Mouse (Mus musculus) midbrain, embryonic 12.5 days (tissue): Measurements from ENCODE around the gene Zfp316. TPM values are rescaled to one million over a fixed set of nuclear protein-coding genes. Genes with fewer than 3 reads are reported as not detected.

Source experiments
- ATAC-seq: fragments of 200-750 bp; cut with Nextera tagmentation; 2 replicates; pipeline ENCODE4 v1.8.0; 2017; ENCODE audit warnings: low read depth, moderate TSS enrichment, moderate library complexity; ENCODE audit not compliant: low FRiP score
- H3K27ac ChIP-seq: fragments of 300-500 bp; sonication (generic); replicated peaks from 2 replicates; pipeline ENCODE4 v1.5.1; 2016; ENCODE audit warnings: mild to moderate bottlenecking
- H3K27me3 ChIP-seq: fragments of 300-500 bp; sonication (generic); 2 replicates; pipeline ENCODE4 v1.6.1; 2016; ENCODE audit warnings: mild to moderate bottlenecking
- H3K36me3 ChIP-seq: fragments of 300-500 bp; sonication (generic); 2 replicates; pipeline ENCODE4 v1.6.1; 2016
- H3K4me1 ChIP-seq: fragments of 300-500 bp; sonication (generic); 2 replicates; pipeline ENCODE4 v1.6.1; 2016
- H3K4me2 ChIP-seq: fragments of 300-500 bp; sonication (generic); replicated peaks from 2 replicates; pipeline ENCODE4 v1.6.1; 2016; ENCODE audit warnings: mild to moderate bottlenecking, moderate library complexity
- H3K4me3 ChIP-seq: fragments of 300-500 bp; sonication (generic); 2 replicates; pipeline ENCODE4 v1.5.1; 2016; ENCODE audit warnings: mild to moderate bottlenecking
- H3K9ac ChIP-seq: fragments of 300-500 bp; sonication (generic); replicated peaks from 2 replicates; pipeline ENCODE4 v1.6.1; 2016; ENCODE audit warnings: mild to moderate bottlenecking, moderate library complexity
- H3K9me3 ChIP-seq: fragments of 300-500 bp; sonication (generic); 2 replicates; pipeline ENCODE4 v1.6.1; 2016; ENCODE audit warnings: mild to moderate bottlenecking
- WGBS: fragments of 180-500 bp; shearing (Covaris S2); methylation state at CpG from one replicate; pipeline ENCODE4 v1.1.7; 2016; 5-methylcytosine and 5-hydroxymethylcytosine counted together
- polyA plus RNA-seq: library from polyadenylated mRNA; unstranded; fragments of >200 nt; fragmentation: Nextera tagmentation; extraction: Ambion mirVana; gene quantifications from 2 replicates; pipeline ENCODE4 v1.2.1, GENCODE M21; 2016

The Zfp316 gene
- polyA plus RNA-seq, 1 experiment from 2014 or later, result 17.9 TPM

DNA sequence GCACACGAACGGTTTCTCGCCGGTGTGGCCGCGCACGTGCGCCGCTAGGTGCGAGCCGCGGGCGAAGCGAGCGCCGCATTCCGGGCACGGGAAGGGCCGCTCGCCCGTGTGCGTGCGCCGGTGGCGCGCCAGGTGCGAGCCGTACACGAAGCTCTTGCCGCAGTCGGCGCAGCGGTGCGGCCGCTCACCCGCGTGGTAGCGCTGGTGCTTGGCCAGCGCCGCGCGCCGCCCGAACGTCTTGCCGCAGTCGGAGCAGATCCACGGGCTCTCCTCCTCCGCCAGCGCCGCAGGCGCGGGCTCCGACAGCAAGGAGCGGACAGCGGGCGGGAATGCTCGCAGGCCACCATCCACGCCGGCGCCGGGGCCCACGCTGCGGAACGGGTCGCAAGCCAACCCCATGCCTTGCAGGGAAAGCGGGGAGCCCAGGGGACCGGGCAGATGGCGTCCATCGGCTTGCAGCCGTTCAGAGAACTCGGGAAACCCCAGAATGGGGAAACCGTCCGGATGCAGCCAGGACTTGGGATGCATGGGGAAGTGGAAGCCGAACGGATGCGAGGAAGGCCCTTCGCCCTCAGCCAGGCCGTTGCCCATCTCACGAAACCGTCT lies 15.8 kb downstream of the Zfp316 start:
- WGBS, result 4% methylated on average over 80 of the region's 81 CpGs
- Histone ChIP-seq H3K4me1 (peaks cover 23% of the 10 kb centered on the region), H3K27me3 (peaks cover 82% of the 10 kb centered on the region), H3K4me2 (peak overlapping the region; percentile 60), H3K9ac (peak overlapping the region; percentile 47), H3K4me3 (peak overlapping the region; percentile 41), H3K27ac (no peak overlapping the region), H3K36me3 (peaks cover 70% of the 10 kb centered on the region), H3K9me3 (no peaks in the 10 kb centered on the region)
- ATAC-seq, result no peak

DNA sequence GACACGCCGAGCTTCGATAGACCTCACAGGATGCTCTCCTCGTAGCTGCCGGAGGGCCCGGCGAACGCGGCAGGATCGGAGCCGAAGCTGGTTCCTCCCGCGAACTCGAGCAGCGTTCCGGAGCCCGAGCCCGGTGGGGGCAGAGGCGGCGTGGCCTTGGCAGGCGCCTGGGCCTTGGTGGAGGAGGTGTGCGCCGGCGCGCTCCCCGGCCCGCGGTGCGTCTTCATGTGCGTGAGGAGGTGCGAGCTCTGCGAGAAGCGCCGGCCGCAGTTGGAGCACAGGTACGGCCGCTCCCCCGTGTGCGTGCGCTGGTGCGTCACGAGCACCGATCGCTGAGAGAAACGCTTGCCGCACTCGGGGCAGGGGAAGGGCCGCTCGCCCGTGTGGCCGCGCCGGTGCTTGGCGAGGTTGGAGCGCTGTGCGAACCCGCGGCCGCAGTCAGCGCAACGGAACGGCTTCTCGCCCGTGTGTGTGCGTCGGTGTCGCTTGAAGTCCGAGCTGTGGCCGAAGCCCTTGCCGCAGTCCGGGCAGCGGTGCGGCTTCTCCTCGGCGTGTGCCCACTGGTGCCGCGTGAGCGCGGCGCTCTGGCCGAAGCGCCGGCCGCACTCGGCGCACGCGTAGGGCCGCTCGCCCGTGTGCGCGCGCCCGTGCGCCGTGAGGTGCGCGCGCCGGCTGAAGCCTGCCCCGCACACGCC lies 16.5 kb downstream of the Zfp316 start:
- Histone ChIP-seq H3K36me3 (peaks cover 69% of the 10 kb centered on the region), H3K4me3 (peak overlapping the region; percentile 41), H3K9ac (peak overlapping the region; percentile 47), H3K9me3 (no peaks in the 10 kb centered on the region), H3K4me1 (peaks cover 23% of the 10 kb centered on the region), H3K27me3 (peaks cover 78% of the 10 kb centered on the region), H3K4me2 (peak overlapping the region; percentile 60), H3K27ac (no peak overlapping the region)
- WGBS, result 2% methylated on average over 99 of the region's 103 CpGs
- ATAC-seq, result peak; percentile 20; the same call in 1 of the 2 replicates

DNA sequence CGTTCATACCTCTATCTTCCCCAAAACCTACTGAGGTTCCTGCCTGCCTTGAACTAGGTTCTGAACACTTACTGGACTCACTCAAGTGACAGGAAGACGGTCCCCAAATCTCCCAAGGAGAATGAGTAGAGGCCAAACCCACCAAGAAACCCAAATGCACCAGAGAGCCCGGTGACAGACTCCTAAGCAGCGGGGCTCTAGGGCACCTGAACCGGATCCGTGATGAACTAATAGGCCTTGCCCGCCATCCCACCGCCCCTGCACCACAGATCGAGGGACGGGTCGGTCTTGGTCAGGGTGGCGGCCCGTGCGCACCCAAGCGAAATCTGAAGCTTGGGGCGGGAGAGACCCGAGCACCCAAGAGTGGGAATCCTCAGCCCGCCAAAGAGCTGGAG lies 17.0 kb downstream of the Zfp316 start:
- Histone ChIP-seq H3K4me2 (no peak overlapping the region), H3K4me3 (peak overlapping the region; percentile 41), H3K4me1 (peaks cover 23% of the 10 kb centered on the region), H3K27ac (no peak overlapping the region), H3K9me3 (no peaks in the 10 kb centered on the region), H3K36me3 (peaks cover 72% of the 10 kb centered on the region), H3K9ac (no peak overlapping the region), H3K27me3 (peaks cover 72% of the 10 kb centered on the region)
- ATAC-seq, result no peak
- 24% methylated on average over 18 of the region's 18 CpGs for WGBS

DNA sequence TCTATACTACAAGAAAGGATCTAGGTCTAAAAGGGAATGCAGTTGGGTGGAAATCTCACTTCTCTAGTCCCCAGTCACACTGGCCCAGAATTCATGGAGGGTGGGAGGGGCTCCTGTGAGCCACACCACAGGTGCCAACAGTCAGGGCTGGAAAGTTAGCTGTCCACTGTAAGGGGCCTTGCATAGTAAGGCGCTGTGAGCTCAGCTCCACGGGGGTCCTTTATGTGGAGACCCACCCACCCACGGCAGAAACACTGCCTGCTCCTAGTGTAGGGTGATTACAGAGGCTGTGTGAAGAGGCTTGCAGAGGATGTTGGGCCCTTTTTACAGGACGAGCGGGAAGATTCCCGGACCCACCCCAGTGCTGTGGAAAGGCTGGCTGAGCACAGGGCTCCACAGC lies 17.8 kb downstream of the Zfp316 start:
- H3K27me3 ChIP-seq, result peaks cover 65% of the 10 kb centered on the region
- peak; percentile 32; the same call in 1 of the 2 replicates for ATAC-seq
- H3K36me3 ChIP-seq, result peaks cover 76% of the 10 kb centered on the region
- peaks cover 23% of the 10 kb centered on the region for H3K4me1 ChIP-seq
- no peak overlapping the region for H3K27ac ChIP-seq
- no peak overlapping the region for H3K4me2 ChIP-seq
- 48% methylated on average over 6 of the region's 6 CpGs for WGBS
- no peaks in the 10 kb centered on the region for H3K9me3 ChIP-seq
- H3K4me3 ChIP-seq, result no peak overlapping the region
- H3K9ac ChIP-seq, result no peak overlapping the region

DNA sequence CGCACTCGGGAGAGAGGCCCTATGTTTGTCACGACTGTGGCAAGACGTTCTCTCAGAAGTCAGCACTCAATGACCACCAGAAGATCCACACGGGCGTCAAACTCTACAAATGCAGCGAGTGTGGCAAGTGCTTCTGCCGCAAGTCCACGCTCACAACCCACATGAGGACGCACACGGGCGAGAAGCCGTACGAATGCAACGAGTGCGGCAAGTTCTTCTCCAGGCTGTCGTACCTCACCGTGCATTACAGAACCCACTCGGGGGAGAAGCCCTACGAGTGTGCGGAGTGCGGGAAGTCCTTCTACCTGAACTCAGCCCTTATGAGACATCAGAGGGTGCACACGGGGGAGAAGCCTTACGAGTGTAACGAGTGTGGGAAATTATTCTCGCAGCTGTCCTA lies 24.9 kb downstream of the Zfp316 start:
- H3K4me3 ChIP-seq, result no peak overlapping the region
- H3K36me3 ChIP-seq, result peaks cover 93% of the 10 kb centered on the region
- no peak for ATAC-seq
- no peaks in the 10 kb centered on the region for H3K9me3 ChIP-seq
- no peak overlapping the region for H3K27ac ChIP-seq
- no peaks in the 10 kb centered on the region for H3K27me3 ChIP-seq
- 97% methylated on average over 26 of the region's 26 CpGs for WGBS
- H3K9ac ChIP-seq, result no peak overlapping the region
- H3K4me2 ChIP-seq, result no peak overlapping the region
- no peaks in the 10 kb centered on the region for H3K4me1 ChIP-seq

DNA sequence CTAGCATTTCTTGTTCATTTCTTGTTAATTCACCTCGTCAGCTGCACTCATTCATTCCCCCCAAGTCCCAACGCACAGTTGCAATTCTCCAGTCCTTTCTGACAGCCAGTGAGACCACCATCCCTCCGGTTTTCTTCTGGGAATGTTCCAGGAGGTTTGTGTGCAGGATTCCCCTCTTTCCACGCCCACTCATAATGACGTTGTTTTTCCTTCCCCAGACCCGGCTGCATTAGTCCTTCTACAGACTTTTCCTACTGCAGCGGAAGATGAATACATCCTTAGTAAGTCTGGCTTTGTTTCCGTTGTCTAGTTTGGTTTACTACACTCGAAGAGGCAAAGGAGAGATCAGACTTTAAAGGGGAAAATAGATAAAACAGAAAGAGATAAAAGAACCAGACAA lies 33.8 kb downstream of the Zfp316 start:
- peaks cover 20% of the 10 kb centered on the region for H3K36me3 ChIP-seq
- peak overlapping the region; percentile 69 for H3K4me3 ChIP-seq
- H3K27ac ChIP-seq, result no peak overlapping the region
- peak overlapping the region; percentile 89 for H3K4me2 ChIP-seq
- peak overlapping the region; percentile 89 for H3K9ac ChIP-seq
- no peaks in the 10 kb centered on the region for H3K9me3 ChIP-seq
- ATAC-seq, result no peak
- peaks cover 17% of the 10 kb centered on the region for H3K4me1 ChIP-seq
- H3K27me3 ChIP-seq, result no peaks in the 10 kb centered on the region
- 56% methylated on average over 9 of the region's 9 CpGs for WGBS

DNA sequence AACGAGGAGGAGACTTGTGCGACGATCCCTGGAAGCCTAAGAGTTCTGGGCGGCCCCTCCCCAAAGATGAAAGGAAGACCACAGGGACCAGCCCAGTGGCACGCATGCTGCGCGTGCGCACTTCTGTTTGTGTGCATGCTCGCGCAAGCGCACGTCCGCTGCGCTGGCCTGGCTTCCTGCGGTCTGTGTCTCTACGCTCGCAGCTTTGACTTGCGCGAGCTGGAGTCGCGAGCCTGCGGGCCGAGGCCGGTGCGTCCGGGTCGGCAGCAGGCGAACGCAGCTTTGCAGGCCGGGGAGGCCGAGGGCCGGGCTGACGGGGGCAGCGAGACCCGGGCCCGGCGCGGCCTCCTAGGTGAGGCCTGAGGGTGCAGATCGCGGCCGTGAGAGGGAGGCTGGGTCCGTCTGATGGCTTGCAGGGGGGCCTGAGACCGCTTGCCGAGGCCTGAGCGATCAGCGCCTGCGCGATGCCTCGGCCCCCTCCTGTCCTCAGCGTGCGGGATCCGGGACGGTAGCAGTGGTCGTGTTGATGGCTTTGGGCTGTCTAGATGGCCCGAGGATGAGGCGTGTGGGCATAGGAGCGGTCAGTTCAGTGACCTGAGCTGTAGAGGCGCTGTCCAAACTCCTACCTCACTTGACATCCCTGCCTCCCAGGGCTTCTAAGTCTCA lies 34.7 kb downstream of the Zfp316 start, which contains the start of gene Zfp12:
TSS of gene Zfp12 (plus strand) at position 136 of the 666 bp plus-strand sequence.
- H3K4me3 ChIP-seq, result peak within 1 kb of the TSS; percentile 69
- H3K36me3 ChIP-seq, result peaks cover 11% of the 10 kb centered on the region
- peaks cover 17% of the 10 kb centered on the region for H3K4me1 ChIP-seq
- H3K9me3 ChIP-seq, result no peaks in the 10 kb centered on the region
- peak within 1 kb of the TSS; percentile 96 for H3K27ac ChIP-seq
- peak within 1 kb of the TSS; percentile 89 for H3K9ac ChIP-seq
- no peaks in the 10 kb centered on the region; the same call in 1 of the 2 replicates for H3K27me3 ChIP-seq
- WGBS, result under 1% methylated on average over 58 of the region's 58 CpGs
- H3K4me2 ChIP-seq, result peak within 1 kb of the TSS; percentile 89
- ATAC-seq, result peak; percentile 98

DNA sequence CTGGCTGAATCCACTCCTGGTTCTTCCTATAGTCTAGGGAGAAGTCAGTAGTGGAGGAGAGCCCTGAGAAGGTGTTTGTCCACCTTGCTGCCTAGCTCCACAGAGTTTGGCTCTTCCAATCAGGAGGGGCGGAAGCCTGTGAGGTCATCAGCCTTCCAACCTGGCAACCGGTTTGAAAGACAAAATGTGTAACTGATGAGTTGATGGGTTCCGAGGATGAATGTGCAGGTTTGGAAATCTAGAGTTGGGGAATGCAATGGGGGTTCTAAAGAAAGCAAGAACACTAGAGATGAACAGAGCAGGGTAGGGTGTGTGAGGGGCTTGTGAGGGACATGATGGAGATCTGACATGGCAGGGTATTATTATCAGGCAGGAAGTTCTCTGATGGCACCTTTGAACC lies 43.0 kb downstream of the Zfp316 start, which contains the start of gene Spdye4a:
TSS of gene Spdye4a (minus strand) at position 101 of the 400 bp plus-strand sequence.
- H3K27ac ChIP-seq, result no peak within 1 kb of the TSS
- H3K27me3 ChIP-seq, result no peaks in the 10 kb centered on the region; the same call in 1 of the 2 replicates
- no peak for ATAC-seq
- H3K9me3 ChIP-seq, result peaks cover 15% of the 10 kb centered on the region; the same call in 1 of the 2 replicates
- H3K4me3 ChIP-seq, result no peak within 1 kb of the TSS
- H3K36me3 ChIP-seq, result no peaks in the 10 kb centered on the region
- H3K9ac ChIP-seq, result no peak within 1 kb of the TSS
- no peaks in the 10 kb centered on the region for H3K4me1 ChIP-seq
- H3K4me2 ChIP-seq, result no peak within 1 kb of the TSS
- WGBS, result 90% methylated on average over 3 of the region's 3 CpGs

DNA sequence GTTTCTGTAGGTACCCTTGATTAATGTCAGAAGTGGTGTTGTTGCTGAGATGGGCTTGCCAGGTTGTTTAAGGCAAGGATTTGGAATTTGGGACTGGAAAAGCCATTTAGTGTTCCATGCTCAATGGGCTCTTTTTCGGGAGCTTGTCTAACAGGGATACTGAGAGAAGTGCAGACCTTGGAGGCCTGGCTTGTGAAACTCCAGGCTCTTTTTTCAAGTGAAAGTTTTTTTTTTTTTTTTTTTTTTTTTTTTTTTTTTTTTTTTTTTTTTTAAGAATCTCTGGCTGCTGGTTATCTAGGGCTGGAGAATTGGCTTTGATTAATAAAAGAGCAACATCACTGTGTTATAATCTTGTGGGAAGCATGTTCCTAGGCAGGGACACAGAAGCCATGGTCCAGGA lies 47.5 kb downstream of the Zfp316 start:
- H3K27me3 ChIP-seq, result no peaks in the 10 kb centered on the region
- H3K4me1 ChIP-seq, result no peaks in the 10 kb centered on the region
- H3K27ac ChIP-seq, result no peak overlapping the region
- no peak overlapping the region for H3K4me2 ChIP-seq
- H3K9me3 ChIP-seq, result no peaks in the 10 kb centered on the region
- WGBS, result 87% methylated on average over 1 of the region's 1 CpGs
- no peaks in the 10 kb centered on the region for H3K36me3 ChIP-seq
- no peak overlapping the region for H3K9ac ChIP-seq
- ATAC-seq, result no peak
- no peak overlapping the region for H3K4me3 ChIP-seq

DNA sequence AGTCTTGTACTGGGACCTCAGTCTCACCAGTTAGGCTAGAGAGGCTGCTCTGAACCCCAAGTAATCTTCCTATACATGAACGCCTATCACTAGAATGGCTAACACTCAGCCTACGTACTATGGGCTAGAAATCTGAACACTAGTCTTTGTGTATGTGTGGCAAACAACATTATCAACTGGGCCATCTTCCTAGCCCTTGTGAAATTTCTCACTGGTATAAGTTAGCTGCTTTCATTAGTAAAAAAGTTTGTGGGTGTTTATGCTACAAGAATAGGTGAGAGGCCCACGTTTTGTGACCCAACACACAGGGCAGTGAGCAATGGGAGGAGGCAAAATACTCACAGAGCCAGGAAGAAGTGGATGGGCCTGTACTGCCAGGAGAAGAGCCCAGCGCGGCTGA lies 48.8 kb downstream of the Zfp316 start:
- Histone ChIP-seq H3K9me3 (no peaks in the 10 kb centered on the region), H3K4me2 (no peak overlapping the region), H3K9ac (no peak overlapping the region), H3K4me3 (no peak overlapping the region), H3K27me3 (no peaks in the 10 kb centered on the region), H3K27ac (no peak overlapping the region), H3K36me3 (no peaks in the 10 kb centered on the region), H3K4me1 (no peaks in the 10 kb centered on the region)
- no peak for ATAC-seq
- 84% methylated on average over 5 of the region's 5 CpGs for WGBS

DNA sequence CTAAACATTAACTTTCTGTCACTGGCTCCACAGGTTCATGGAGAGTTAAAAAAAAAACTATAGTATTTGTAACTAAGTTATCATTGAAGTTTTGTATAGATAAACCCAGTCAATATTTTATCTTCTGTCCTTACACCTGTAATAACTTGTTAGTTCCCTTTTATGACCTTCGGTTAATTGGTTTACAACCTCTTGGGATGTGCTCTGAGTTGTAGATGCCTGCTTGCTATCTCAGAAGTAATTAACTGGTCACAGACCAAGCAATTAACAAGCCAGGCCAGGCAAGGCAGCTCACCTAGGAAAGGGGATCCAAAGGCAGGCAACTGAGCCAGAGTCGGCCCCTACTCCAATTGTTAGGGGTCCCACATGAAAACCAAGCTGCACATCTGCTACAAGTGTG lies 56.0 kb downstream of the Zfp316 start:
- H3K4me2 ChIP-seq, result no peak overlapping the region
- 92% methylated on average over 2 of the region's 2 CpGs for WGBS
- no peak overlapping the region for H3K4me3 ChIP-seq
- no peak for ATAC-seq
- H3K9ac ChIP-seq, result no peak overlapping the region
- H3K36me3 ChIP-seq, result no peaks in the 10 kb centered on the region
- H3K27me3 ChIP-seq, result no peaks in the 10 kb centered on the region
- no peak overlapping the region for H3K27ac ChIP-seq
- H3K9me3 ChIP-seq, result peaks cover 2% of the 10 kb centered on the region
- H3K4me1 ChIP-seq, result no peaks in the 10 kb centered on the region

DNA sequence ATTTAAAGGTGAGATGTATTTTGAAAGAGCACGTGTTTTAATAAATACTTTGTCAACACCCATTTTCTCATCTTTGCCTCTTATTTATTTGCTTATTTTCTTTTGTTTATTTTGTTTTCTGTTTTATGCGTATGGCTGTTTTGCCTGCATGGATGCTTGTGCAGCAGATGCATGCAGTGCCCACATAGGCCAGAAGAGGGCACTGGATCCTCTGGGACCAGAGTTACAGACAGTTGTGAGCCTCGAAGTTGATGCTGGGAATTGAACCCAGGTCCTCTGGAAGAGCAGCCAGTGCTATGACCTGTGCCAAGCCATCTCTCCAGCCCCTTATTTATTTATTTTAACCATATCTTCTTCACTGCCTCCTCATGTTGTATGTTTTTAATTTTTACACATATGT lies 64.8 kb downstream of the Zfp316 start:
- Histone ChIP-seq H3K4me3 (no peak overlapping the region), H3K4me1 (no peaks in the 10 kb centered on the region), H3K27me3 (no peaks in the 10 kb centered on the region), H3K36me3 (no peaks in the 10 kb centered on the region), H3K27ac (no peak overlapping the region), H3K4me2 (no peak overlapping the region), H3K9me3 (peaks cover 7% of the 10 kb centered on the region), H3K9ac (no peak overlapping the region)
- WGBS, result 81% methylated on average over 3 of the region's 3 CpGs
- ATAC-seq, result no peak
